Mouse (Mus musculus) liver, embryonic 13.5 days (tissue): ENCODE data around the gene Fuca1. TPM values are rescaled to one million over a fixed set of nuclear protein-coding genes. Genes with fewer than 3 reads are reported as not detected.
A peak's percentile ranks its signal among the peaks of the same experiment; 100 is the strongest.

ENCODE experiments used
- ATAC-seq: fragments of 200-750 bp; cut with Nextera tagmentation; 2 replicates; pipeline ENCODE4 v1.8.0; 2017; ENCODE audit warnings: low read depth, mild to moderate bottlenecking, moderate number of reproducible peaks, moderate library complexity
- DNase-seq: peaks from one replicate; pipeline ENCODE4 v3.0.0; 2022
- H3K27ac ChIP-seq: fragments of 300-500 bp; sonication (generic); 2 replicates; pipeline ENCODE4 v1.5.1; 2015; ENCODE audit warnings: moderate library complexity, mild to moderate bottlenecking, inconsistent platforms
- H3K27me3 ChIP-seq: fragments of 300-500 bp; sonication (generic); 2 replicates; pipeline ENCODE4 v1.6.1; 2015; ENCODE audit warnings: mild to moderate bottlenecking, inconsistent platforms
- H3K36me3 ChIP-seq: fragments of 300-500 bp; sonication (generic); 2 replicates; pipeline ENCODE4 v1.6.1; 2015; ENCODE audit warnings: mild to moderate bottlenecking, inconsistent platforms
- H3K4me1 ChIP-seq: fragments of 300-500 bp; sonication (generic); replicated peaks from 2 replicates; pipeline ENCODE4 v1.6.1; 2015; ENCODE audit warnings: inconsistent platforms
- H3K4me2 ChIP-seq: fragments of 300-500 bp; sonication (generic); 2 replicates; pipeline ENCODE4 v1.6.1; 2015; ENCODE audit warnings: inconsistent platforms, mild to moderate bottlenecking, moderate library complexity
- H3K4me3 ChIP-seq: fragments of 300-500 bp; sonication (generic); replicated peaks from 2 replicates; pipeline ENCODE4 v1.5.1; 2015; ENCODE audit warnings: mild to moderate bottlenecking, inconsistent platforms
- H3K9ac ChIP-seq: fragments of 300-500 bp; sonication (generic); 2 replicates; pipeline ENCODE4 v1.6.1; 2015; ENCODE audit warnings: mild to moderate bottlenecking, inconsistent platforms
- H3K9me3 ChIP-seq: fragments of 300-500 bp; sonication (generic); replicated peaks from 2 replicates; pipeline ENCODE4 v1.6.1; 2016; ENCODE audit warnings: inconsistent platforms
- WGBS: fragments of 180-500 bp; shearing (Covaris S2); methylation state at CpG from one replicate; pipeline ENCODE4 v1.1.7; 2015; ENCODE audit not compliant: insufficient replicate concordance; 5-methylcytosine and 5-hydroxymethylcytosine counted together
- polyA plus RNA-seq: library from polyadenylated mRNA; unstranded; fragments of >200 nt; fragmentation: Nextera tagmentation; extraction: Ambion mirVana; gene quantifications from 2 replicates; pipeline ENCODE4 v1.2.1, GENCODE M21; 2015

Gene Fuca1
- polyA plus RNA-seq, 1 experiment from 2014 or later, result 18.1 TPM

DNA sequence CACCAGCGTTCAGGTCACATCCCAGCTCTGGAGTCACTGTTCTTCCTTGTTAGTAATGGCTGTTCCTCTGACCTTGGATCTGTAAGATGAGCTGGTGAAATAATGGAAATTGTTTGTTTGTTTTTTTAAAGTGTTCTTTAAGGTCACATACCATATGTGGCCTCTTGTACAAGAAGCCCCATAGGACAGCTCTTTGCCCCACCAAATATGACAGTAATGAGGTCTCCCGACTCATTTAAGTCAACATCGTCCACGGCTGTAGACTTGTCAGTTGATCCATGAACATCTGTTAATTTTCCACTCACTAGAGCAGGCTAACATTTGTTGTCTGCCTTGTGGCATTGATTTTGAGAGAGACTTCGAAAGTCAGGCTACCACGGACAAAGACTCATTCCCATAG is 41.5 kb upstream of the Fuca1 start:
- no peak for DNase-seq

DNA sequence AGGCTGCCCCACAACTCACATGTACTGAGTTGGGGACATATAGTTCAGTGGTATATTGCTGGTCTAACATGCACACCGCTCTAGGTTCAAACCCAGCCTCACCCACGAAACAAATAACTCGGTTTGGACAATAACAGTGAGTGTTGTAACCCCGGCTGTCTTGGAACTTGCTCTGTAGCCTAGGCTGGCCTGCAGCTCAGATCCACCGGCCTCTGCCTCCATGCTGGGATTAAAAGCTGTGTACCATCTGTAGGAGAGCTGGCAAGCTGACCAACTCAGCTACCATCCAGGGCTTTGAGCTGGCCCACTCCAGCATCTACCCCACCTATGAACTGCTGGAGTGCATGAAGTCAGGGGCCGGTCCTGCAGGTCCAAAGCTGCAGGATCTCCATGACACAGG is 40.5 kb upstream of the Fuca1 start:
- Histone ChIP-seq H3K27me3 (no peaks in the 10 kb centered on the region), H3K4me3 (no peak overlapping the region), H3K9me3 (no peaks in the 10 kb centered on the region), H3K4me1 (peaks cover 32% of the 10 kb centered on the region), H3K27ac (no peak overlapping the region), H3K36me3 (no peaks in the 10 kb centered on the region), H3K9ac (no peak overlapping the region), H3K4me2 (no peak overlapping the region)
- DNase-seq (no peak), ATAC-seq (no peak)
- 83% methylated on average over 6 of the region's 6 CpGs for WGBS

More for the DNA sequence above, 41.5 kb upstream of the Fuca1 start:
- no peaks in the 10 kb centered on the region for H3K27me3 ChIP-seq
- no peak overlapping the region for H3K9ac ChIP-seq
- H3K36me3 ChIP-seq, result no peaks in the 10 kb centered on the region
- H3K4me1 ChIP-seq, result peaks cover 41% of the 10 kb centered on the region
- no peaks in the 10 kb centered on the region for H3K9me3 ChIP-seq
- no peak overlapping the region for H3K27ac ChIP-seq
- H3K4me2 ChIP-seq, result no peak overlapping the region
- no peak for ATAC-seq
- WGBS, result 79% methylated on average over 6 of the region's 6 CpGs
- H3K4me3 ChIP-seq, result no peak overlapping the region

DNA sequence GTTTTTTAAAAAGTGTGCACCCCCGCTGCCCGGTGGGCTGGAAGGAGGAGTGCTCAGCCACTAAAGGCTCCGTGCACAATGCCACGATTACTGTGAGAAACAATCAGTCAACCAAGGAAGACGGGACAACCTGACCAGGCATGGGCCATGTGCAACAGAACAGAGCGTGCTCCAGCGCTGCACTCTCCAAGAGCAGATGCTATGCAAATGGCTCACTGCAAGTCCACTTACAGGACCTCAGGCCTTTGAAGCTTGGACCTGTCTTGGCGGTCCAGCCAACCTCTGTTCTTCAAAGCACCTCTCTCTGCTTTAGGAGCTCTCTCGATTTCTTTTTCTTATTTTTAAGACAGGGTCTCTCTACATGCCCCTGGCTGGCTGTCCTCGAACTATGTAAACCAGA is 40.0 kb upstream of the Fuca1 start:
- Histone ChIP-seq H3K4me2 (no peak overlapping the region), H3K4me3 (no peak overlapping the region), H3K36me3 (no peaks in the 10 kb centered on the region), H3K27me3 (no peaks in the 10 kb centered on the region), H3K4me1 (peaks cover 27% of the 10 kb centered on the region), H3K9me3 (no peaks in the 10 kb centered on the region), H3K27ac (no peak overlapping the region), H3K9ac (no peak overlapping the region)
- 79% methylated on average over 10 of the region's 10 CpGs for WGBS
- no peak for DNase-seq
- ATAC-seq, result no peak

DNA sequence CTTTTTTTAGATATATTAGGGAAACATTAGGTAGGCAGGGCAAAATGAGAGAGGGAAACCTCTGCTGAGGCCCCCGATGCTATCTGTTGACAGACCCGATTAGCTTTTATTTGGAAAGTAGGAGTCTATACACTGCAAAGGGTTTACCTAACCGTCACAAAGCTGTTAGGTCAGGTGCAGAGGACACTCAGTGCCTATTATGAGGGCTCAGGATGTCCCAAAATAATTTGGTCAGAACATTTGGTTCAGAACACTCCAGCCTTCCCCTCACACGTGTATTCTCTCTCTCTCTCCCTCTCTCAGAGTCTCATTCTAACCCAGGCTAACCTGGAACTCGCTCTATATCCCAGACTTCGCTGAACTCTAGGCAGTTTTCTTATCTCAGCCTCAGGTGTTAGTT is 38.5 kb upstream of the Fuca1 start:
- H3K4me1 ChIP-seq, result peaks cover 12% of the 10 kb centered on the region
- no peak overlapping the region for H3K9ac ChIP-seq
- no peak for ATAC-seq
- no peaks in the 10 kb centered on the region for H3K9me3 ChIP-seq
- H3K27me3 ChIP-seq, result no peaks in the 10 kb centered on the region
- no peak overlapping the region for H3K4me2 ChIP-seq
- no peak for DNase-seq
- H3K4me3 ChIP-seq, result no peak overlapping the region
- no peaks in the 10 kb centered on the region for H3K36me3 ChIP-seq
- 60% methylated on average over 6 of the region's 6 CpGs for WGBS
- H3K27ac ChIP-seq, result no peak overlapping the region

DNA sequence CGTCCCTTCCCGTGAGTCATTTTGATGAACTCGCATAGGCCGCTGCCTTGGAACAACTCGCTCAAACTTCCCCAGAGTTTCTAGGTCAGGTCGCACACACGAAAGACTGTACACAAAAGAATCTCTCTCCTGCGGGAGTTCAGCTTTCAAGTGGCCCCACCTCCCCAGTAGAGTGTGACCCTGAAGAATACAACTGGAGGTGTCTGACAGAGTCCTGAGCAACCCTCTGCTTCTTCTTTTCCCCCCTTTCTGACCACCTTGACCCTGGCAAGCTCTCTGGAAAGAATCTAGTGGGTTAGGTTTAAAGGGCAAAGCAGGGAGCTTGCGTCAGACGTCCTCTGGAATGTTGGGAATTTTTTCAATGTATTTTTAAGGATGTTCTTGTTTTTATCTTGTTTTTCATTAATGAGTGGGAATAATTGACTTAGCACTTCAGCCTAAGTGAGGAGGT is 37.1 kb upstream of the Fuca1 start:
- Histone ChIP-seq H3K27me3 (no peaks in the 10 kb centered on the region), H3K36me3 (no peaks in the 10 kb centered on the region), H3K4me2 (no peak overlapping the region), H3K27ac (no peak overlapping the region), H3K9me3 (no peaks in the 10 kb centered on the region), H3K4me3 (no peak overlapping the region), H3K9ac (0 out of 2 replicates have a peak overlapping the region, but pooled peaks have one; percentile 17), H3K4me1 (peaks cover 14% of the 10 kb centered on the region)
- WGBS, result 57% methylated on average over 10 of the region's 10 CpGs
- ATAC-seq (no peak), DNase-seq (no peak)

DNA sequence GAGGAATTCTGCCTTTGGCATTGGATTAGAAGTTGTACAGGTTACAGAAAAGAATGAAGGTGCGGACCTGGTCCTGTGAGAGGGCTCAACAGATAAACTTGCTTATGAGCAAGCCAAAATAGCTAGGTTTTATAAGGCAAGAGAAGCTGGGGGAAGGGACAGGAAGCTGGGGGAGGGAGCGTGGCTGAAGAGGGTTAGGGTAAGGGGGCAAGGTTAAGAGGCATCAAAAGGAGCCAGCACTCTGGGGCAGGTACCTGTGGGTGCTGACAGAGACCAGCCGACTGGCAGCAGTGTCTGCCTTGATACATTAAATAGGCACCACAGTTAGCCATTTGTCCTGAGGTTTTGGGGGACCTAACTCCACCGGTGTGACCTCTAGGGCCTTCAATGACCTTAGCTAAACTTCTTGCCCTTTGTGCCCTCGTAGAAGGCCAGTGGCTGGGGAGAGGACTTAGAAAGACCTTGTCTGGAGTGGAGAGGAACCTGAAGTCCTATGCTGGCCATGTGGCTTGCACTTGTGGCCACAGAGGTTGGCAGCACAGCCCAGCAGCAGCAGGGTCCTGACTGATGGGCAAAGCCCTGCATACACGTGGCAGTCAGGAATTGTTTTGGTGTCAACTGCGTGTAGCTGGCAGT is 36.5 kb upstream of the Fuca1 start:
- H3K27me3 ChIP-seq, result no peaks in the 10 kb centered on the region
- H3K36me3 ChIP-seq, result no peaks in the 10 kb centered on the region
- no peak overlapping the region for H3K4me3 ChIP-seq
- WGBS, result 50% methylated on average over 7 of the region's 7 CpGs
- H3K27ac ChIP-seq, result no peak overlapping the region
- H3K4me1 ChIP-seq, result peaks cover 17% of the 10 kb centered on the region
- no peak for ATAC-seq
- no peaks in the 10 kb centered on the region for H3K9me3 ChIP-seq
- H3K4me2 ChIP-seq, result no peak overlapping the region
- no peak overlapping the region for H3K9ac ChIP-seq
- no peak for DNase-seq

DNA sequence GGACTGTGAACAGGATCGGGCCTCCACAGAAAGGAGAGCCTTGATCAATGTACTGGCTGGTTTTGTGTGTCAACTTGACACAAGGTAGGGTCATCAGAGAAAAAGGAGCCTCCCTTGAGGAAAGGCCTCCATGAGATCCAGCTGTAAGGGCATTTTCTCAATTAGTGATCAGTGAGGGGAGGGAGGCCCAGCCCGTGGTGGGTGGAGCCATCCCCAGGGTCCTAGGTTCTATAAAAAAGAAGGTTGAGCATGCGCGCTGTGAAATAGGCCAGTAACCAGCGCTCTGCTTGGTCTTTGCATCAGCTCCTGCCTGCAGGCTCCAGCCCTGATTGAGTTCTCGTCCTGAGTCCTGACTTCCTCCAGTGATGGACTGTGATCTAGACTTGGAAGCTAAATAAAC is 36.0 kb upstream of the Fuca1 start:
- Histone ChIP-seq H3K9ac (no peak overlapping the region), H3K4me1 (peaks cover 17% of the 10 kb centered on the region), H3K36me3 (no peaks in the 10 kb centered on the region), H3K4me3 (no peak overlapping the region), H3K27ac (no peak overlapping the region), H3K27me3 (no peaks in the 10 kb centered on the region), H3K4me2 (no peak overlapping the region), H3K9me3 (no peaks in the 10 kb centered on the region)
- 68% methylated on average over 6 of the region's 6 CpGs for WGBS
- no peak for DNase-seq
- no peak for ATAC-seq

DNA sequence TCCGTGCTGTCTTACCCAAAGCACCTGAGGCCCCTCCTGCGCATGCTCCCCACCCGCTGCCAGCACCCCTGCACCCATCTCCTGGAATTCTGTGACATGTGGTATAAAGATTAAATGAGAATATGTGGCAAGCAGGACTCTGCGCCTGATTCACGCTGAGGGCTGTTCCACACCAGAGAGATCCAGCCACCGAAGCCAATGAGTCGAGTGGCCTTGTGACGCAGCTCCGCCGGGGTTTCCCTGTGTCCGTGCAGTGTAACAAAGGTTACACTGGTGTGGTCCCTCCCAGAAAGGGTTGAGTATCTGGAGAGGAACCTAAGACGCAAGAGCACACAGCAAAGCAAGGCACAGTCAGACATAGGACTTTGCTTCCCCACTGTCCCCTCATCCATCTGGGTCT is 34.9 kb upstream of the Fuca1 start:
- no peak for DNase-seq

DNA sequence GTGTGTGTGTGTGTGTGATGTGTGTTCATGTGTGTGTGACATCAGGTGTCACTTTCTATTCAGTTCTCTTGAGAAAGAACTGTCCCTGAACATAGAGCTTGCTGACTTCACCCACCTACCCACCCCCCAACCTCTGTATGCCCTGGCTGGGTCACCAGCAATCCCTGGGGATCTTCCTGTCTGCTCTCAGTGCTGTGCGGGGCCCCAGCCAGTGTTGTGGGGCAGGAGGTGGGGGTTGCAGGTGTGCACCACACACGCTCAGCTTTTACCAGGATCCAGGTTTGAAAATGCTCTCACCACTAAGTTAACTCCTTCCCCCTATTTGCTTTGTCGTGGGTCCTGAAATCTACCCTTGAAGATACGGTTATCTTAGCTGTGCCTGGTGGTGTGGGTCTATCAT is 34.4 kb upstream of the Fuca1 start:
- H3K36me3 ChIP-seq, result no peaks in the 10 kb centered on the region
- WGBS, result 46% methylated on average over 4 of the region's 4 CpGs
- no peaks in the 10 kb centered on the region for H3K9me3 ChIP-seq
- no peak overlapping the region for H3K27ac ChIP-seq
- H3K27me3 ChIP-seq, result no peaks in the 10 kb centered on the region
- no peak overlapping the region for H3K4me2 ChIP-seq
- DNase-seq (no peak), ATAC-seq (no peak)
- no peak overlapping the region for H3K4me3 ChIP-seq
- H3K4me1 ChIP-seq, result peaks cover 17% of the 10 kb centered on the region
- H3K9ac ChIP-seq, result no peak overlapping the region

More for the DNA sequence above, 34.9 kb upstream of the Fuca1 start:
- Histone ChIP-seq H3K4me2 (no peak overlapping the region), H3K27ac (no peak overlapping the region), H3K27me3 (no peaks in the 10 kb centered on the region), H3K4me3 (no peak overlapping the region), H3K36me3 (no peaks in the 10 kb centered on the region), H3K4me1 (peaks cover 17% of the 10 kb centered on the region), H3K9ac (no peak overlapping the region), H3K9me3 (no peaks in the 10 kb centered on the region)
- WGBS, result 76% methylated on average over 12 of the region's 12 CpGs
- no peak for ATAC-seq

DNA sequence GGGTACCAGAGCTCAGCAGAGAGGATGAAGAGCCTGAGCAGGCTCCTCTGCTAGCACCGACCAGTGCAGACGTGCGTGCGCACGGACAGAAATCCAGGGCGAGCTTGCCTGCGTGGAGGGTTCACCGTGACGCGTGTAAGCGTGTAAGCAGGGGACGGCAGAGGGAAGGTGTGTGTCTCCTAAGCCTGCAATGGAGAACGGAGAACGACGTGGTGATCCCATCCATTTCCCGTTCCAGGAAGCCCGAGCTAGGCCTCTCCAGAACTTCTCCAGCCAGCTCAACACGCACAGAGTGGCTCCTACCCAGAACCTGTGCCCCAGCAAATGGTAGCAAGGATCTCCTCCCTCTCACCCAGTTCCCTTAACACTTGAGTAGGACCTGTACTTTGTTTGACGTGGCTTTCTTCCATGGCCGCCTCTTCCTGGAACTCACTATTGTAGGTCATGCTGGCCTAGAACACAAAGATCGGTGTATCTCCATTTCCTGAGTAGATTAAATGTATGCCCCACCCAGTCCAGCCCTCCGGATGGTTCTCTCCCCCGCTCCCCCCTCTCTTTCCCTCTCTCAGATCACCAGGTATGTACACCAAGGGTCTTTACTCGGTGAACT is 32.0 kb upstream of the Fuca1 start:
- Histone ChIP-seq H3K9me3 (no peaks in the 10 kb centered on the region), H3K4me2 (no peak overlapping the region), H3K36me3 (no peaks in the 10 kb centered on the region), H3K27ac (no peak overlapping the region), H3K9ac (no peak overlapping the region), H3K4me1 (peaks cover 23% of the 10 kb centered on the region), H3K27me3 (no peaks in the 10 kb centered on the region), H3K4me3 (no peak overlapping the region)
- no peak for ATAC-seq
- DNase-seq, result no peak
- WGBS, result 74% methylated on average over 24 of the region's 24 CpGs

DNA sequence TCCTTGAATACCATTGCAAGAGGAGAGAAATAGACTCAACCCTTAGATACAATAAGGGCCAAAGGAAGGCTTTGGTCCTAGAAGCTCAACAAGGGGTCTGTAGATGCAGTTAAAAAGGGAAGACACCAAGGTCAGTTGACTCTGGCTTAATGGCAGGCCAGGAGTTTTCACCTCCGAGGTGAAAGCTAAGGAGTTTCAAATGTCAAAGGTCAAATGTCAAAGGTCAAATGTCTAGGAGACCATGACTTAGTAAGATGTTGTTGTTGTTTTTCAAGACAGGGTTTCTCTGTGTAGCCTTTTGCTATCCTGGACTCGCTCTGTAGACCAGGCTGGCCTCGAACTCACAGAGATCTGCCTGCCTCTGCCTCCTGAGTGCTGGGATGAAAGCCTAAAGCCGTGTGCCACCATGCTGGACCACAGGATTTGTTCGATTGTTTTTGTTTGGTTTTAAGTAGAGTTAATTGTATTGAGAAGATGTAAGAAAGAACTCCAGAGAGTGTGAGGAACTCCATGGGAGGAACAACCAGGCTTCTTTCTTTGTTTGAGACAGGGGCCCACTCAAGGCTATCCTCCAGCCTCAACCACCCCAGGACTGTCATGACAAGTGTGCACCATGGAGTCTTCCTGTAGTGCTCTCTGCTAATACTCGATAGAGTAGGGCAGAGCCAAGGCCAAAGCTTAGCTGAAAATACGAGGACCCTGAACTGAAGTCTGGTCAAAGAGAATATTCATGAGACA is 31.2 kb upstream of the Fuca1 start:
- Histone ChIP-seq H3K4me3 (no peak overlapping the region), H3K36me3 (no peaks in the 10 kb centered on the region), H3K27ac (no peak overlapping the region), H3K4me1 (peaks cover 17% of the 10 kb centered on the region), H3K27me3 (no peaks in the 10 kb centered on the region), H3K9ac (no peak overlapping the region), H3K4me2 (no peak overlapping the region), H3K9me3 (no peaks in the 10 kb centered on the region)
- WGBS, result 69% methylated on average over 7 of the region's 7 CpGs
- no peak for ATAC-seq
- DNase-seq, result no peak
